Comparison of ENCODE assay signal across 13 mouse cellular contexts in genomic region chr14:76936671-76937070, GRCm38 (mm10).
DNase-seq lines count a peak whose midpoint lies in the region; ATAC-seq and TF ChIP-seq lines count a peak whose summit lies in the region.
"Had no signal": no experiment of that assay in that cellular context is flagged by ENCODE, and none has a peak within 500 bp of the region (broad histone marks: within the 10 kb centered on the region; RNA-seq: fewer than 3 reads in every experiment).

No protein-coding gene starts in this region.

- no peak overlapping the region for H3K4me3 ChIP-seq in kidney, adult 2 months (ENCODE audit: insufficient read depth, low read depth, low read length)
- H3K4me3 ChIP-seq in kidney, embryonic 14.5 days (ENCODE audit: low read length), result no peak overlapping the region
- no peak overlapping the region for H3K4me3 ChIP-seq in intestine, embryonic 15.5 days (replicated peaks)
- H3K4me3 ChIP-seq: heart, adult 2 months had no signal

- H3K4me1 ChIP-seq in kidney, adult 2 months (ENCODE audit: control insufficient read depth, insufficient read depth, low read length), result peaks cover 22% of the 10 kb centered on the region
- 0 out of 2 replicates have a peak, but pooled peaks cover 7% of the 10 kb centered on the region for H3K4me1 ChIP-seq in kidney, embryonic 14.5 days (ENCODE audit: control insufficient read depth, insufficient read depth, low read length)
- H3K4me1 ChIP-seq in intestine, embryonic 15.5 days (replicated peaks), result no peaks in the 10 kb centered on the region

- TF ChIP-seq POLR2A in kidney, adult 2 months (IDR thresholded peaks at IDR 0.05; ENCODE audit: low read depth, low read length), result no peak

- no peaks in the 10 kb centered on the region for H3K36me3 ChIP-seq in kidney, adult 2 months (ENCODE audit: control insufficient read depth, insufficient read depth, low read length)
- H3K36me3 ChIP-seq in kidney, embryonic 14.5 days (ENCODE audit: control insufficient read depth, insufficient read depth, low read length), result no peaks in the 10 kb centered on the region
- H3K36me3 ChIP-seq in intestine, embryonic 15.5 days, result no peaks in the 10 kb centered on the region

- DNase-seq in kidney, adult 2 months, result peak; percentile 76
- DNase-seq in cerebellum, adult 11 months, result peak; percentile 18
- peak; percentile 36 for DNase-seq in cerebellum, adult 9-10 months
- DNase-seq in kidney, postnatal 36 days, result peak; percentile 72 to 78
- DNase-seq: heart, adult 2 months; heart, postnatal 14 days; right cerebral cortex, postnatal 25 days; thymus, postnatal 25 days had no signal

- H3K4me2 ChIP-seq in kidney, embryonic 14.5 days (replicated peaks; ENCODE audit: low read depth, low read length), result no peak overlapping the region
- H3K4me2 ChIP-seq in intestine, embryonic 15.5 days (replicated peaks), result no peak overlapping the region

- H3K9me3 ChIP-seq in kidney, embryonic 14.5 days (ENCODE audit: control insufficient read depth, low read length), result no peaks in the 10 kb centered on the region
- no peaks in the 10 kb centered on the region for H3K9me3 ChIP-seq in intestine, embryonic 15.5 days

- no peak for ATAC-seq in kidney, embryonic 14.5 days (ENCODE audit: low FRiP score, low TSS enrichment)
- no peak for ATAC-seq in inflammation-experienced regulatory T-cells, adult 6 months
- no peak for ATAC-seq in intestine, embryonic 15.5 days
- ATAC-seq: hindbrain, postnatal 0 days had no signal

- no peak overlapping the region for H3K27ac ChIP-seq in kidney, adult 2 months (ENCODE audit: insufficient read depth, low read depth, low read length)
- H3K27ac ChIP-seq in kidney, embryonic 14.5 days (ENCODE audit: low read depth, low read length), result no peak overlapping the region
- no peak overlapping the region for H3K27ac ChIP-seq in intestine, embryonic 15.5 days
- H3K27ac ChIP-seq: heart, adult 2 months; hindbrain, postnatal 0 days; liver, embryonic 14.5 days had no signal

- 58% methylated on average over 1 of the region's 1 CpGs for WGBS in kidney, adult 2 months
- 91% methylated on average over 1 of the region's 1 CpGs for WGBS in kidney, embryonic 14.5 days
- 86% methylated on average over 1 of the region's 1 CpGs for WGBS in intestine, embryonic 15.5 days

- TF ChIP-seq CTCF in kidney, adult 2 months (conservative IDR thresholded peaks at IDR 0.05; ENCODE audit: insufficient read depth, insufficient read length, low read depth, low read length), result no peak

- no peaks in the 10 kb centered on the region for H3K27me3 ChIP-seq in kidney, adult 2 months (replicated peaks; ENCODE audit: control insufficient read depth, insufficient read depth, low read length)
- no peaks in the 10 kb centered on the region for H3K27me3 ChIP-seq in kidney, embryonic 14.5 days (ENCODE audit: control insufficient read depth, insufficient read depth, low read length)
- H3K27me3 ChIP-seq in intestine, embryonic 15.5 days (replicated peaks), result no peaks in the 10 kb centered on the region

- H3K9ac ChIP-seq in kidney, embryonic 14.5 days (ENCODE audit: low read depth, low read length), result no peak overlapping the region
- H3K9ac ChIP-seq in intestine, embryonic 15.5 days, result no peak overlapping the region
- H3K9ac ChIP-seq: liver, embryonic 14.5 days had no signal

Comparison
In these comparisons a context has a peak if more than half of its experiments do, and no peak if none do; other contexts are left out.
1. DNase-seq: peak in every context shown above with its lines; median percentile 76 in kidney, adult 2 months; 75 in kidney, postnatal 36 days; 36 in cerebellum, adult 9-10 months; 18 in cerebellum, adult 11 months.